Mouse (Mus musculus): Measurements from ENCODE around the gene Kat2a. TPM values are rescaled to one million over a fixed set of nuclear protein-coding genes. Genes with fewer than 3 reads are reported as not detected.

The Kat2a gene
- polyA plus RNA-seq, 1 experiment from 2014 or later: 24.6 TPM

DNA sequence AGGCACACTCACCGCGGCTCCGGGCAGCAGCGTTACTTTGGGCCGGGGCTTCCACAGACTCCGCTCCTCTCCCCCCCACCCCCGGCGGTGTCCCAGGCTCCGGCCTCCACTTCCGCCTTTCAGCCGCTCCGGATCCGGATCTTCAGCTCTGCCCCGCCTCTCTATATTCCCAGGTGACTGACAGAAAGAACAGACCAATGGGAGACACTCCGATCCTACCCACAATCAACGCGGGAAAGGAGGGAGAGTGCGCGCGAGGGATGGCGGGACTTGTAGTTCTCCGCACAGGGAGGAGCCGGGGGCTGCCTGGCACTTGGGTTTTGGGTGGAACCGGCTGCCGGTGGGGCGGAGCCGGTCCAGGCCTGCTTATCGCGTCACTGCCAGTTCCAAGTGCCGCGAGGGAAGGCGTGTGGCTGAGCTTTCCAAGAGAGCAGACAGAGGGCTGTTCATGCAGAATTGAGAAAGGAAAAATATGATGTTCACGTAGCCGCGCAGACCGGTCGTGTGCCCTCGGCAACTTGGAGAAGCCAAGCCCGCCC is 25.9 kb upstream of the Kat2a start, which contains the start of gene Rab5c:
Gene Rab5c, minus strand, starts transcription at position 150 of the 539 bp plus-strand sequence.
- H3K4me1 ChIP-seq (replicated peaks; ENCODE audit: control insufficient read depth, insufficient read depth): 0 out of 2 replicates have a peak, but pooled peaks cover 6% of the 10 kb centered on the region
- no peaks in the 10 kb centered on the region for H3K36me3 ChIP-seq (ENCODE audit: control insufficient read depth, insufficient read depth, low read length)
- H3K9ac ChIP-seq (ENCODE audit: low read length): peak within 1 kb of the TSS; percentile 98
- peak; percentile 100 for ATAC-seq (ENCODE audit: low FRiP score, low TSS enrichment)
- H3K9me3 ChIP-seq (ENCODE audit: control insufficient read depth, low read length): no peaks in the 10 kb centered on the region
- peak within 1 kb of the TSS; percentile 91 for H3K27ac ChIP-seq (replicated peaks)
- DNase-seq (ENCODE audit: low spot score): peak; percentile 100
- peak within 1 kb of the TSS; percentile 98 for H3K4me3 ChIP-seq (ENCODE audit: low read depth, low read length)
- H3K27me3 ChIP-seq (ENCODE audit: control insufficient read depth, insufficient read depth, low read length): no peaks in the 10 kb centered on the region
- WGBS: under 1% methylated on average over 38 of the region's 39 CpGs
- peak within 1 kb of the TSS; percentile 78 for H3K4me2 ChIP-seq (replicated peaks; ENCODE audit: low read depth)
- TF ChIP-seq EP300 (optimal IDR thresholded peaks at IDR 0.05) (no peak), CTCF (IDR thresholded peaks at IDR 0.05; ENCODE audit: low read depth) (peak; percentile 39; the same call in 1 of the 2 replicates)

DNA sequence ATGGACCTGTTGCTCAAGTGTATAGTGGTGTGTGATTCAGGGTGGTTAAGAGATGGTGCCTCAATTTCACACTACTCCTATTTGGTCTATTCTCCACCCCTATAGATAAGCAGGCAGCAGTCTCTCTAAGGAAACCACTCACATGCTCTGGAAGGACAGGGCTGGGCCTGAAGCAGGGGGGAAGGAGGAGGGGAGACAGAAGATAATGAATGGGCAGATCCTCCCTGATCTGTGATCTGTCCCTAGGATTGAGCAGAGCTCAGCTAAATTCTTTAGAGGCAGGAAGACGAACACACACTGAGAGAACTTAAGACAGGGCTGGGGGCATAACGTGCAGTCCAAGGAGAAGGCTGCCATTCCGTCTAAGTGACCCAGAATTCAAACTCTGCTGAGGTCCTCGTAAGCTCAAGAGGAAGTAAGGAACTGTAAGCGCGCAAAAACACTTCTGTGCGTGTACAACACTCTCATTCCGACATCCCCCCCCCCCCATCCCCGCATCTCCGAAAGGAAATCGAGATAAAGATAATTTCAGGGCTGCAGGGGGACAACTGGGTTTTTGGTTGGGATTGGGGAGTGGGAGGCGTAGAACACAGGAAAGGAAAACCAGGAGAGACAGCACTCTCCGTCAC is 25.0 kb upstream of the Kat2a start:
- no peaks in the 10 kb centered on the region for H3K36me3 ChIP-seq (ENCODE audit: control insufficient read depth, insufficient read depth, low read length)
- H3K4me2 ChIP-seq (replicated peaks; ENCODE audit: low read depth): peak overlapping the region; percentile 78
- ATAC-seq (ENCODE audit: low FRiP score, low TSS enrichment) (no peak), DNase-seq (ENCODE audit: low spot score) (no peak)
- H3K4me1 ChIP-seq (replicated peaks; ENCODE audit: control insufficient read depth, insufficient read depth): 0 out of 2 replicates have a peak, but pooled peaks cover 6% of the 10 kb centered on the region
- peak overlapping the region; percentile 98 for H3K4me3 ChIP-seq (ENCODE audit: low read depth, low read length)
- under 1% methylated on average over 13 of the region's 13 CpGs for WGBS
- TF ChIP-seq EP300 (optimal IDR thresholded peaks at IDR 0.05): no peak
- TF ChIP-seq CTCF (IDR thresholded peaks at IDR 0.05; ENCODE audit: low read depth): no peak
- H3K9ac ChIP-seq (ENCODE audit: low read length): peak overlapping the region; percentile 98
- H3K27me3 ChIP-seq (ENCODE audit: control insufficient read depth, insufficient read depth, low read length): no peaks in the 10 kb centered on the region
- no peaks in the 10 kb centered on the region for H3K9me3 ChIP-seq (ENCODE audit: control insufficient read depth, low read length)
- H3K27ac ChIP-seq (replicated peaks): peak overlapping the region; percentile 91

DNA sequence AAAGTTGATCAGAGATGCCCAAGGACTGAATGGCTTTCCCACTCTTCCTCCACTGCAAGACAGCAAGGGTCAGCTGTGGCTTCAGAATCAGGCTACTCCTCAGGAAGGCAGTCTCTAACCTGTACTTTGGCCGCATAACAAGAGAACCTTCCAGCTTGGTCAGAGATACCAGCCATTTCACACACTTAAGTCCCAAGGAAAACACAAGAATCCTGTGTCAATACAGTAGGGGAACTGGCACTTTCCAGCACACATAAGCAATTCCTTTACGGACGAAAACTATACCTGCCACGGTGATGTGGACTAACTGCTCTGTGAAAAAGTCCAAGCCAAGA is 24.4 kb upstream of the Kat2a start:
- H3K4me1 ChIP-seq (replicated peaks; ENCODE audit: control insufficient read depth, insufficient read depth): 0 out of 2 replicates have a peak, but pooled peaks cover 6% of the 10 kb centered on the region
- TF ChIP-seq CTCF (IDR thresholded peaks at IDR 0.05; ENCODE audit: low read depth): no peak
- no peak for TF ChIP-seq EP300 (optimal IDR thresholded peaks at IDR 0.05)
- H3K4me2 ChIP-seq (replicated peaks; ENCODE audit: low read depth): peak overlapping the region; percentile 78
- WGBS: 39% methylated on average over 4 of the region's 4 CpGs
- H3K9me3 ChIP-seq (ENCODE audit: control insufficient read depth, low read length): no peaks in the 10 kb centered on the region
- H3K36me3 ChIP-seq (ENCODE audit: control insufficient read depth, insufficient read depth, low read length): no peaks in the 10 kb centered on the region
- DNase-seq (ENCODE audit: low spot score) (no peak), ATAC-seq (ENCODE audit: low FRiP score, low TSS enrichment) (no peak)
- H3K27me3 ChIP-seq (ENCODE audit: control insufficient read depth, insufficient read depth, low read length): no peaks in the 10 kb centered on the region
- peak overlapping the region; percentile 98 for H3K4me3 ChIP-seq (ENCODE audit: low read depth, low read length)
- no peak overlapping the region for H3K27ac ChIP-seq (replicated peaks)
- peak overlapping the region; percentile 98 for H3K9ac ChIP-seq (ENCODE audit: low read length)

DNA sequence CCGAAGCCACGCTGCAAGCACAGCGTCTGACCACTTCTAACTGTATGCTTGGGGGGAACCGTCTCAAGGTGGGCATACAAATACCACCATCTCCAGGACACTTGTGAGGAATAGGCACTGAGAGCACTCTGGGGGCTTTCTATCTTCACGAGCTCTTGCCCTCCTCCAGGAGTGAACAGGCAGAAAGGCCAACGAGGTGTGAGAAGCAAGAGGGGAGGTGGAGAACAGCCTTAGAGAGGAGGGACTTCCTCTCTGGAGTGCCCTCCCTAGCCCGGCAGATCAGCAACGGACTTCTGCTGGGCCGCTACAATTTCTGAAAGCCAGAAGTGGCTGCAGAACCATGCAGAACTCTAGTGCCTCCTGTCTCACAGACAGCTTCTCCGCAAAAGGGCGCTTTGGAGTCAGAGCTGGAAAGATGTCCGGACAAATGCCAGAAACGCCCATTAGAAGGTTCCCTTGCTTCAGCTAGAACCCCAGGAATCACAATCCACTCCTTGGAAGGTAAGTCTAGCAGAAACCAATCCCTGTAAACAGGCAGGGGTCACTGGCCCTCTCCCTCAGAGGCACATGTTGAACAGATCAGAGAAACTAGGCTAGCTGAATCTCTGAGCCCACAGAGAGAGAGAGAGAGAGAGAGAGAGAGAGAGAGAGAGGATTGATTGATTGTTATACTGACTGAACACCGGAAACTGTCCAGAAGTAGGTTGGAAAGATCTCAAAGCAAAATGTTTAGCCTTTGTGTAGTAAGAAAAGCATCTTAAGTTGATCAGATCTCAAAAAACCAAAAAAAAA is 23.9 kb upstream of the Kat2a start:
- Histone ChIP-seq H3K36me3 (ENCODE audit: control insufficient read depth, insufficient read depth, low read length) (no peaks in the 10 kb centered on the region), H3K4me1 (replicated peaks; ENCODE audit: control insufficient read depth, insufficient read depth) (0 out of 2 replicates have a peak, but pooled peaks cover 6% of the 10 kb centered on the region), H3K4me3 (ENCODE audit: low read depth, low read length) (peak overlapping the region; percentile 8; the same call in 1 of the 2 replicates), H3K9ac (ENCODE audit: low read length) (0 out of 2 replicates have a peak overlapping the region, but pooled peaks have one; percentile 27), H3K4me2 (replicated peaks; ENCODE audit: low read depth) (peak overlapping the region; percentile 34), H3K27me3 (ENCODE audit: control insufficient read depth, insufficient read depth, low read length) (no peaks in the 10 kb centered on the region), H3K27ac (replicated peaks) (0 out of 2 replicates have a peak overlapping the region, but pooled peaks have one; percentile 40), H3K9me3 (ENCODE audit: control insufficient read depth, low read length) (no peaks in the 10 kb centered on the region)
- DNase-seq (ENCODE audit: low spot score) (no peak), ATAC-seq (ENCODE audit: low FRiP score, low TSS enrichment) (no peak)
- WGBS: 71% methylated on average over 14 of the region's 14 CpGs
- no peak for TF ChIP-seq CTCF (IDR thresholded peaks at IDR 0.05; ENCODE audit: low read depth)
- no peak for TF ChIP-seq EP300 (optimal IDR thresholded peaks at IDR 0.05)

DNA sequence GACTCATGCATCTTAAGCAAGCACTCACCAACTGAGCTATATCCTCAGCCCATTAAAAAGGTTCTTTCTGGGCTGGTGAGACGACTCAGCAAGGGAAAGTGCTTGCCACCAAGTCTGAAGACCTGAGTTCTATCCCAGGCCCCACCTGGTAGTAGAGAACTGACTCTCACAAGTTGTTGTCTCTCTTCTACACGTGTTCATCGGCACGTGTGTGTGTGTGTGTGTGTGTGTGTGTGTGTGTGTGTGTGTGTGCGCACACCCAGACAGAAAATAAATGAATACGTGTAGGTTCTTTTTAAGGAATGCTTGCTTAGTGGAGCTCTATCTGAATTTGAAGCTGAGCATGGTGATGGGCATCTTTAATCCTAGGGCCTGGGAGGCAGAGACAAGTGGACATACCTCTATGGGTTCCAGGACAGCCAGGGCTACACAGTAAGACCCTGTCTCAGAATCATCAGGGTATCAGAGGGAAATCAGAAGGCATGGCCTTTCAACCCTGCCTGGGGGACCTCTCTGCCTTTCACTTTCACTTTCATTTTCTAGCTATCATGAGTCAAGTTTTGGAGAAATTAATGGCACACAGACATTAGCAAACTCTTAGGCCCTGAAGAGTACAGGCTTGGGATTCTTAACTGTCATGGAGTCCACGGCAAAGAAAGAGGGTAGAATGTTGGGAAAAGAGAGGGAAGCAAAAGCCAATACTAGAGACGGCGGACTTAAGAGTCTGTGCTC is 23.0 kb upstream of the Kat2a start:
- TF ChIP-seq CTCF (IDR thresholded peaks at IDR 0.05; ENCODE audit: low read depth) (no peak), EP300 (optimal IDR thresholded peaks at IDR 0.05) (no peak)
- ATAC-seq (ENCODE audit: low FRiP score, low TSS enrichment): no peak
- Histone ChIP-seq H3K4me1 (replicated peaks; ENCODE audit: control insufficient read depth, insufficient read depth) (0 out of 2 replicates have a peak, but pooled peaks cover 6% of the 10 kb centered on the region), H3K4me2 (replicated peaks; ENCODE audit: low read depth) (peak overlapping the region; percentile 34), H3K4me3 (ENCODE audit: low read depth, low read length) (no peak overlapping the region), H3K9ac (ENCODE audit: low read length) (0 out of 2 replicates have a peak overlapping the region, but pooled peaks have one; percentile 27), H3K27me3 (ENCODE audit: control insufficient read depth, insufficient read depth, low read length) (no peaks in the 10 kb centered on the region), H3K27ac (replicated peaks) (no peak overlapping the region), H3K36me3 (ENCODE audit: control insufficient read depth, insufficient read depth, low read length) (no peaks in the 10 kb centered on the region), H3K9me3 (ENCODE audit: control insufficient read depth, low read length) (no peaks in the 10 kb centered on the region)
- 82% methylated on average over 9 of the region's 9 CpGs for WGBS
- no peak for DNase-seq (ENCODE audit: low spot score)

Measured in stomach, postnatal 0 days (tissue).